Mouse (Mus musculus) retina, embryonic 14.5 days (tissue): Measurements from ENCODE around the gene Ykt6.
"Not testable (repeated sequence)": the region's sequence is repeated elsewhere in the genome, so short reads cannot be mapped to it uniquely, and the experiment has no call there.

ENCODE experiments used
- DNase-seq: peaks from one replicate; pipeline ENCODE4 v3.0.0-alpha.2; 2015; ENCODE audit warnings: low spot score

The Ykt6 gene

GRCm38 (mm10) chr11:5955546-5956276 is at the start of gene Ykt6:
Gene Ykt6, plus strand, starts transcription at chr11:5955693.
- peak; percentile 96 for DNase-seq

- no peak for DNase-seq
Measured at GRCm38 (mm10) chr11:5905778-5906518, 49.5 kb upstream of the Ykt6 start.

DNA sequence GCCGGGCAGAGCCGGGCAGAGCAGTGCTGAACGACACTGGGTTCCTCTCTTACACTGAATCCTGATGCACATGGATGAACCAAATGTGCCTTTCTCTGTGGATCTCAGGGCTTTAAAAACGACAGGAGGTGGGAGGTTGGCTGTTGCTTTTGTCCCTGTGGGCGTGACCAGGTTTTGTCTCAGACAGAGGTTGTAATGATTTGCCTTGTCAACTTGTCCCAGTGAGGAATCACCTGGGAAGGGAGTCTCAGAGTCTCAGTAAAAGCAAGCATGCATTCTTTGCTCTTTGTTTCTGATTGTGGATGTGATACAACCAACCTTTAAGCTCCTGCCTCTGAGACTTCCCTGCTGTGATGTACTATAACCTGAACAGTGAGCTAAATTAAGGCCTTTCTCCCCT is 48.4 kb upstream of the Ykt6 start:
- DNase-seq = no peak

- no peak for DNase-seq
Measured at GRCm38 (mm10) chr11:5908642-5909041, 46.9 kb upstream of the Ykt6 start.

GRCm38 (mm10) chr11:5912635-5913034 is 42.9 kb upstream of the Ykt6 start:
- DNase-seq = peak; percentile 75

- DNase-seq = no peak
Measured at GRCm38 (mm10) chr11:5913256-5913655, 42.2 kb upstream of the Ykt6 start.

- DNase-seq = peak; percentile 45
Measured at GRCm38 (mm10) chr11:5913936-5914335, 41.6 kb upstream of the Ykt6 start.

GRCm38 (mm10) chr11:5914940-5915339 is 40.6 kb upstream of the Ykt6 start:
- DNase-seq = no peak

DNA sequence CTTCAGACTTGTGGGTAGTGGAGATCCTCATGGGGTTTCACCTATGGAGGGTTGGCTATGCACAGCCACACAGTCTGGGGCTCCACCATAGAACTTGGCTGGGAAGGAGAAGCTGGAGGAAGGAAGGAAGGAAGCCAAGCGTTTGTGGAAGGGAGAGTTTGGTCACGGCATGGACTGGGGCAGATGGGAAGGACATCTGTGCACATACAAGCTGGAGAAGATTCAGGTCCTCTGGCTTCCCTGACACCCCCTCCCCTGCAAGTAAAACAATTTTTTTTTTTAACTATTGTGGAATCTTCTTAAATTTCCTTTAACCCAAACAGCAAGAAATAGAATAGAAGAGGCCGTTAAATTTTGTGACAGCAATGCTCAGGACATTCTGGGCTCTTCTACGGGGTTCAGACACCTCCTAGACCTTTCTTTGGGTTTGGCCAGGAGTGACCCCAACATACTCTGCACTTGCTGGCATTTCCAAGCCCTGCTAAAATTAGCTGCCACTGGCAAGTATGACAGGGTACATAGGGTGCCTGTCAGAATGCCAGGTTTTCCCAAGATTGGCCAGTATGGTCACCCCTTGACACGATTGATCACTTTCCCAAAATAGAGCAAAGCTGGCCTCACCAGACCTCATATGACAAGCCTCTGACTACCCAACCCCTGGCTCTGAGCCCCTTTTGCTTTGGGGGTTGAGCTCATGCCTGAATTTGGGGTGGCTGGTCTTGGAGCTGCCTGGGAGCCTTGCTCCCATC is 39.9 kb upstream of the Ykt6 start:
- DNase-seq = no peak

GRCm38 (mm10) chr11:5916178-5916548 is 39.3 kb upstream of the Ykt6 start:
- no peak for DNase-seq

GRCm38 (mm10) chr11:5918111-5918510 is 37.4 kb upstream of the Ykt6 start:
- no peak for DNase-seq

- no peak for DNase-seq
Measured at GRCm38 (mm10) chr11:5919606-5920005, 35.9 kb upstream of the Ykt6 start.

- DNase-seq = no peak
Measured at GRCm38 (mm10) chr11:5920323-5920960, 35.1 kb upstream of the Ykt6 start.

DNA sequence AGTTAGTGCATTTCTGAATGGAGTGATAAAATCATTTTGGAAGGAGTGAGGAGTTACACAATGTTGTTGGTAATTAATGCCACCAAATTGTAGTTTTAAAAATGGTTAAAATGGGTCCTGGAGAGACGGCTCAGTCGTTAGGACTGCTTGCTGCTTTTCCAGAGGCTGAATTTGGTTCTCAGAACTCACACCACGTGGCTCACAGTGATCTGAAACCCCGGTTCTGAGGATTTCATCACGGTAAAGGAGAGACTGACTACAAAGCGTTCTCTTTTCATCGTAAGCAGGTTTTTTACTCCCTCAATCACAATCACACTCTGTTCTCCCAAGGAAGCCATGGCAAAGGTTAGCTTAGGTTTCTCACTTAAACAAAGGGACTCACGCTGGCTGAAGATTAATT is 30.8 kb upstream of the Ykt6 start:
- DNase-seq = no peak

GRCm38 (mm10) chr11:5926696-5927220 is 28.7 kb upstream of the Ykt6 start:
- DNase-seq = no peak

DNA sequence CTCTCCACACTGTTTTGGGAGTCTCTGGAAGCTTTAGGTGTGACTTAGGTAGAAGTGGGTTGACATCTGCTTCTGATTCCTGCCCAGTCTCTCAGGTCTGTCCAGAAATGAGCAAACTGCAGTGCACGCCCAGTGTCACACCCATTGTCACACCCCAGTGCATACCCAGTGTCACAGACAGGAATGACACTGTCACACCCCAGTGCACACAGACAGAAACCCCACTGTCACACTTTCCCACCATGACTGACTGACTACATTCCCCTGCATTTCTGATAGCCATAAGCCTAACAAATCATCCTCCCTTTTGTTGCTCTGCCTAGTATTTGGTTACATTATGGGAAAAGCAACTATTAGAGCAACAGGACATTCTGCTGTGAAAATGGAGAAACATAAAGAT is 24.9 kb upstream of the Ykt6 start:
- DNase-seq = no peak

- not testable (repeated sequence) for DNase-seq
Measured at GRCm38 (mm10) chr11:5931947-5932346, 23.5 kb upstream of the Ykt6 start.

DNA sequence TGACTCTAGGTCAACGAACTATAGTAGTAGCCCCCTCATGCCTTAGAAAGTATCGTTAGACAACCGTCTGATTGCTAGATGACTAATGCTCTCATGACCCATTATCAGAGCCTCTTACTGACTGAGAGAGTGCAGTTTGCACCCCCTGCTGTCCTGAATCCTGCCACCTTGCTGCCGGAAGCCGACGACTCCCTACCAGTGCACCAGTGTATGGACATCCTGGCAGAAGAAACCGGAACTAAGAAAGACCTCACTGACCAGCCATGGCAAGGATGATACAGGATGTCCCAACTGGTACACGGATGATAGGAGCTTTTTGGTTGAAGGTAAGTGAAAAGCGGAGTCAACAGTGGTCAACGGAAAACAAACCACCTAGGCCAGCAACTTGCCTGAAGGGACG is 21.0 kb upstream of the Ykt6 start:
- DNase-seq = not testable (repeated sequence)

DNA sequence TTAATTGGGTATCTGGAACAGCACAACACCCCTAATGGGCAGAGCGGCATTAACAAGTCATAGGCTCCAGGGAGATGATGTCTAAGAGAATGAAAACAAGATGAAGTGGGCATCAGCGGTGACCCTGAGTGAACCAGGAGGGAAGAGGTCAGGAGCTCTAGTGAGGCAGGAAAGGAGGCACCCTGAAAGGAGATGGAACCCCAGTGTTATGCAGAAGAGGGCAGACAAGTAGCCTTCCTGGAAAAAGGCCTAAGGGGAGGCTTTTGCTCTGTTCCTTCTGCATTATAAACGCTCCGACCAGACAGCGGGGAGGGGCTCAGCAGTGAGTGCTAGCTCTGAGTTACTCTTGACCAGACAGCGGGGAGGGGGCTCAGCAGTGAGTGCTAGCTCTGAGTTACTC is 12.5 kb upstream of the Ykt6 start:
- no peak for DNase-seq

GRCm38 (mm10) chr11:5945096-5945495 is 10.4 kb upstream of the Ykt6 start:
- DNase-seq = no peak

DNA sequence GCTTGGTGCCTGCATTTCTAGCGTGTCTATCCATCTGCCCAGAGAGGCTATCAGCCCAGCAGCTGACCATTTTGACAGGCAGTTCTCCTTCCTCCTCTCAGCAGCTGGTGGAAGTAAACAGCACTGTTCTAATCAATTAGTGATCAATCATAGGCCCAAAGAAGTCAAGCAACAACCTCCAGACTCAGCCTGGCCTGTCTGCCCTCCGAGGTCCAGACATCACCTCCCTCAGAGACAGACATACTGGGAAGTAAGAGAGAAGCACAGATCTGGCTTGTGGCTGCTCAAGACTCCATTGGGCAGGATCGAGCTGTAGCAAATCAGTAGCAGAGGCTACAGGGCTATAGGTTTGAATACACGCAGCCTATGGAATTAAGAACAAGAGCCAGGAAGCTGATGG is 7.7 kb upstream of the Ykt6 start:
- no peak for DNase-seq

- no peak for DNase-seq
Measured at GRCm38 (mm10) chr11:5948546-5949250, 6.8 kb upstream of the Ykt6 start.
